Mouse (Mus musculus): ENCODE measurements at regions not wholly inside any gene's neighbourhood (a gene's known extent, or its start where the extent isn't known, plus 50 kb on each side); places are given as distances from the start of the nearest gene placed in this dataset.
A peak's percentile ranks its signal among the peaks of the same experiment; 100 is the strongest.

DNA sequence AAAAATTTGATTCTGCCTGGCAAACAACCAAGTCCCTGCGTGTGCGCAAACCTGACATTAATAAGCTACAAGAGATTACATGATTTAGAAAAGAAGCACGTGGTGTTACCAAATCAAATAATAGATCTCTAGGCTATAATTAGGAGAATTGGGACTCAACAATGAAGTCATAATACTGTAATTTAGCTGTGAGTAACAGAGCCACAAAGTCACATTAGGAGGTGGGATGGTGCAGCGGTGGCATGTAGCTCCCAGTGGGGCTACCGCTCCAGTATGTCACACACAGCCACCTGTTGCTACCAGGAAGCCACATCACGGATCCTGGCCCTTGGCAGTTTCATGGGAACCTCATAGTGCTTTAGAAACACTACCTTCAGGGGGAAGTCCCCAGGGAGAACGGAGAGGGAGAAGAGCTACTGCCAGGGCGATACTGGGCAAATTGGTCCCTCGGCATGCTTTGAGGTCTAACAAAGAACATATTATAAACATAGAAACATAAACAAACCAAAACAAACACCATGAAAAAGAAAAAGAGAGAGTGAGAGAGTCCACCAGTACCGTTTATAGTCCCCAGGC is 551.2 kb downstream of the Insc start:
- DNase-seq (ENCODE audit: low spot score): no peak

DNA sequence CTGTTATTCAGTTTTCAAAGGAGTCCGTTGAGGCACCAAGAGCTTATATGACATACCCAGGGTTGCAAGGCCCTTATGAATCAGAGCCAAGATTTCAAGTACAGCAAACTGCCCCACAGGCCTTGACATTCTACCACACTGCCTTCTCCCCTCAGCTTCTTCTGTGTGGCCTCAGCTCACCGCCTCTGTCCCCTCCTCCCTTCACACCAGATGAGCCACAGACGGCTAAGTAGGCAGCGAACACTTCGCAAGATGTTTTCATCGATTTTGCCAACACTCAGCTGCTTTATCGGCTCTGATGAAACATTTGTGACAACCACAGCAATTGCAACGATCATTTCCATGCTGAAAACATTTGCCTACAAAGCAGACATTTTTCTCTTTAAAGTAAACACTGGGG is 556.7 kb downstream of the Insc start:
- no peak for DNase-seq (ENCODE audit: low spot score)

GRCm38 (mm10) chr7:115308377-115308776 is 564.9 kb downstream of the Insc start:
- no peak for DNase-seq (ENCODE audit: low spot score)

- DNase-seq (ENCODE audit: low spot score): peak; percentile 12
Measured at GRCm38 (mm10) chr7:115310400-115311225, 567.1 kb downstream of the Insc start.

DNA sequence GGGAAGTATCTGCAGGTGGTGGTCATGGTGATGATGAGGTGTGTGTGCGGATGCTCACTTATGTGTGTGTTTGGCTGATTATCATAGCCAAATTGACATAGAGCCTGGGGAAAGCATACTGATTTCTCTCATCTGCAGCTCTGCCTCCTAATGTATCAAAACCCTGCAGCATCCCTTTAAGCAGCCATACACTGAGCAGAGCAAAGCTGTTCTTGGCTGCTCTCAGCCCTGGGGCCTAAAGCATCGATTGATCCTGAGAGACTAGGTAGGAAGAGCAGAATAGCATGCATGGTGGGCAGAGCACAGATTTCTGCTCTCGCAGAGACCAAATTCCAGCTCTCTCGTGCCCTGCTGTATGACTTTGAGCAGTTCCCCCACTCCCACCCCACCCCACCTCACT is 576.0 kb downstream of the Insc start:
- no peak for DNase-seq (ENCODE audit: low spot score)

DNA sequence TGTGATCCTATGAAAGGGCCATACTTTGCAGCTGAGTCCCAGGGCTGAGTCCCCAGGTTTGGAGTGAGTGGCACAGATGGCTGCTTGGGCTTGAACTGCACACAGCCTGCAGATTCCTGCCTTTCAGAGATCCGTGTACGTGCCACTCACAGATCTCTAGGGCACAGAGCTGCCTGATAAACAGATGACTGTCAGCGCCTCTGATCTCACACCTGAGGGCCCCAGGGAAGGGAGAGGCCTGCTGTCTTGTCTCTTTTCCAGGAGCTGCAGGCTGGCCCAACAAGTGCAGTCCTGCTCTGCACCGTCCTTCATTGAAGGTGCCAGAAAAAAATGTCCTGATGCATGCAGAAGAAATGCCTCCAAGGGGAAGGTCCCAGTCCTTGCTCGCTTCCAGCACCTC is 579.5 kb downstream of the Insc start:
- no peak for DNase-seq (ENCODE audit: low spot score)

GRCm38 (mm10) chr7:115328300-115328699 is 584.8 kb downstream of the Insc start:
- DNase-seq (ENCODE audit: low spot score): no peak

GRCm38 (mm10) chr7:115331698-115332097 is 588.2 kb downstream of the Insc start:
- DNase-seq (ENCODE audit: low spot score): no peak

DNA sequence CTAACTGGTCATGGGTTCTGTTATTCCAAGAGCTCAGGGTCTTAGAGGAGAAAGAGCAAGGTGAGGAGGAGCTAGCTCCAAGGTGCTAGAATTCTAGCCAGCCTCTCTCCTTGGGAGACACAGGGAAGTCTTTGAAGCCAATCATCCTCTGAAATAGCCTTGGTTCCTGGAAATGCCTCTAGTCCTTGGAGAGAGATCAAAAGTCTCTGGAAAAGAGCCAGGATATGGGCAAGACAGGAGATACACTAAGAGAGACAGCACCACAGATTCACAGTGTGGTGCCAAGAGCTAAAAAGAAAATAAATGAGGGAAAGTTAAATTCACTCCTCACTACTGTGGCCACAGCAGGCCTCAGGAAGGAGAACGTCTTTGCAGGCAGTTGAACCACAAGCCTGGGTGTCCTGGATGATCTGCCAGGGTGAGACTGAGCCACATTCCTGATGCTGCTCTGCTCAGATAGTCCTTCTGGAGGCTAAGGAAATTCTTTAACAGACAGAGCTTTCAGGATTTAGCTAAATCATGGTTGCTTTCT is 589.6 kb downstream of the Insc start:
- DNase-seq (ENCODE audit: low spot score): no peak

DNA sequence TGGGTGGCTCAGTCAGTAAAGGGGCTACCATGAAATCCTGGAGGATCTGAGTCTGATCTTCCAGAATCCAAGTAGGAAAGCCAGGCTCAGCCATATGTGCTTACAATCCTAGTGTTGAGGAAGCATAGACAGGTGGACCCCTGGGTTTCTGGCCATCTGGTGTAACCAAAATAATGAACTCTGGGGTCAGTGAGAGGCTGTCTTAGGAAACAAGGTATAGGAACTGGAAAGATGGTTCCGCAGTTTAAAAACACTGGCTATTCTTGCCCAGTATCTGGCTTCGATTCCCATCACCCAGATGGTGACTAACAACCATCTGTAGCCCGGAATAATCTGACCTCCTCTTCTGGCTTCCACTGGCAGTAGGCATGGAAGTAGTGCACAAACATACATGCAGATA is 591.6 kb downstream of the Insc start:
- DNase-seq (ENCODE audit: low spot score): no peak

DNA sequence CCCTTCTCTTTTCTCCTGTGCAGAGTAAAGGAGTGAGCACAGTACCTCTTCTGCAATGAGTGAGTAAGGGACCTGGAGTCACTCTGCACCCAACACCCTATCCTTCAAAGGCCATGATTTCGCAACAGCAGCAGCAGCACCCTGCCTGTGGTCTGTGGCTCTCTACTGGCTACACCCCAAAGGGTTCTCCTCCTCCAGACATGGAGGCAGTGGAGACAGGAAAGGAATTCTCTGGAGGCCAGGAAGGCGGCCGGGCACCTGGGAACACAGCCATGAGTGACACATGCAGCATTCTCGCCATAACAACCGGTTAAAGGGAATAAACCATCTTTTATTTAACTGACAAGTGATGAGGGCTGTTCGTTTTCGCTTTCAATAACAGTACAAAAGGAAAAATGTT is 596.7 kb downstream of the Insc start:
- DNase-seq (ENCODE audit: low spot score): no peak

GRCm38 (mm10) chr7:115341007-115341406 is 597.5 kb downstream of the Insc start:
- DNase-seq (ENCODE audit: low spot score): no peak

DNA sequence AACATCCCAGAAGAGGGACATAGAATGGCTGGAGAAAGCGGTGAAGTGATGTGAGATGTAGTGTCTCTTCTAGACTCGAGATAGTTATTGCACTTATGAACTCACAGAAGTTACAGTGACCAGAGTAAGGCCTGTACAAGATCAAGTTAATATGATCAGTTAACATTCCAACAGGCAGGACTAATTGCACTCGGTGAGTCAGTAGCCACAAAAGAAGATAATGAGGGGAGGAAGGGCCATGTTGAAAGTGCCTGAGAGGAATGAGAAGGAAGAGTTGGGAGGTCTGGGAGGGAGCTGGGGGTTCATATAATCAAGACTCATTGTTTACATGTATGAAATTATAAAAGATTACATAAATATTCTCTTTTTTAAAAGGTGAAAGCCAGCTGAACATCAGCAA is 602.3 kb downstream of the Insc start:
- no peak for DNase-seq (ENCODE audit: low spot score)

DNA sequence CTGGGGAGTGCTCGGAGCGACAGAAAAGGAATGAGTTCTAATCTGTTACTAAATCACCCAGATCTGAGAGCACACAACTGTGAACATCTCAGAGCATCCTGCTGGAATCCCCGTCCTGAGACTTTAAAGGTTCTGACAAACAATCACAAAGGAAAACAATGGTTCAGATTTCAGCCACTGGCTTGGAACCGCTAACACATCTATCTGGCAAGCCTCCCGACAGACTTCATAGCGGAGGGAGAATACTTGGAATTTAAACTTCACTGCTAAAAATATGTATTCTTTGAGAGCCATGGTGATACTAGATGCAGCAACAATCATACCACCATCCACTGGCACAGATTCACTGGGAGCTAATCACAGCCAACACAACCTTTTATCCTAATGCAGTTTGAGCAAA is 615.2 kb downstream of the Insc start:
- no peak for DNase-seq (ENCODE audit: low spot score)

- DNase-seq (ENCODE audit: low spot score): no peak
Measured at GRCm38 (mm10) chr7:115360142-115360541, 616.6 kb downstream of the Insc start.

DNA sequence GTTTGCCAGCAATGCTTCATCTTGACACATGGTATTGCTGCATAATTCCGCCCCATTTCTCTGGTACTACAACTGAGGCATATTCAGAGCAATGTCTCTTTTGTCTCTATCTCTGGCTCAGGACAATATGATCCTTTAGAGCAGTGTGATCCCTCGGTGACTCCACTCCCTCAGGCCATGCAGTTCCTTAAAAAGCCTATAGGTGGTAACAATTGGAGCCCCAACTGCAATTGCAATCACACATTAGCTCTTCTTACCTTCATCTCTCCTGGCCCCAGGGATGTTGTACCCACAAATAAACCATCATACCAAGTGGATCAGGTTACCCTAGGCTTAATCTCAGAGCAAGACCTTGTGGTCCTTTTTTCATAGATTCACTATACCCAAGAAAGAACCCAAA is 618.6 kb downstream of the Insc start:
- no peak for DNase-seq (ENCODE audit: low spot score)

DNA sequence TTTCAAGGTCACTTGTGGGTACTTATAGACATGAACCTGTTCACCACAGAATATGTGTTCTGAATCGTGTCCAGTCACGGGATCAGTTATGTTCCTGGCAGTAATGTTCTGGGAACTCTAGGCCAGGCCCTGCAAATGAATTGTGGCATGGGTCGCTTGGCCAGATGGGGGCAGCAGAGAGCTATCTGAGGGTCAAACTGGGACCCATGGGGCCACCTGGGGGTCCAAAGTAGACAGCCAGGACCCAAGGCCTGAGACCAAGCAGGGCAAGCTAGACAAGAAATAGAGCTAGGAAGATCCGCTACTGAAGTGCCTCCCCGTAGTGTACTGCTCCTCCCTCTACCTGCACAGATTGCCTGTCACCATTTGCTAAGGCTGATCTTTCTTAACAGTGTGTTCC is 623.4 kb downstream of the Insc start:
- DNase-seq (ENCODE audit: low spot score): peak; percentile 62

DNA sequence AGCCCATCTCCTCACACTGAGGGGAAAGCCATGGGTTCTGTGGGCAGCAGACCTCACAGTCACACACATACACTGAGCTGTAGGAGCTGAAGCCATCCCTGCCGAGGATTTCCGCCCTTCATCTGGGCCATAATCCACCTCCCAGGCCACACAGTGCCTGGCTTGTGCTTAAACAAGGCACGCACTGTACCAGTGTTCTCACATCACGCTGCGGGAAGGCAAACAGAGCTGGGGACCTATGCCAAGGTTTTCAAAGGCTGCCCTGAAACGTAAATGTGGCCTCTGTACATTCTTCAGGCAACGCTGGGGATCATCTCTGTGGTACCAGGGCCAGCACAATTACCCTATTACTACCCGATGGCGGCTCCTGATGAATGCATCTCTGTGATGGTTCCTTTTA is 627.6 kb downstream of the Insc start:
- DNase-seq (ENCODE audit: low spot score): no peak

DNA sequence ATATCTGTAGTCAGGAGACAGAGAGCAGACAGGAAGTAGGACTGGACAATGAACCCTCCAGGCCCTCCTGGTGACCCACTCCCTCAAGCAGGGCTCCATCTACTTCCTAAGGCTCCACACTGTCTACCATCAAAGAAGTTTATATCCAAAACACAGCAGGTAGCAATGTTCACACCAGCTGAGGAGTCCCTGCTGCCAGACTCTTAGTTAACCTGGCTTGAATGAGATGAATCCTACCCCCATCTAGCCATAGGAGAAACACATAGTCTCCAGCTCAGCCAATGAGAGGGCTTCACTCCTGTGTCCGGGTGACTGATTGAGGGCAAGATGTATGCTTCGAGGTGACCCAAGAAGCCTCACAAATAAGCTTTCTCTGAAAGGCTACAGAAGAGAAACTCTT is 629.4 kb downstream of the Insc start:
- DNase-seq (ENCODE audit: low spot score): no peak

DNA sequence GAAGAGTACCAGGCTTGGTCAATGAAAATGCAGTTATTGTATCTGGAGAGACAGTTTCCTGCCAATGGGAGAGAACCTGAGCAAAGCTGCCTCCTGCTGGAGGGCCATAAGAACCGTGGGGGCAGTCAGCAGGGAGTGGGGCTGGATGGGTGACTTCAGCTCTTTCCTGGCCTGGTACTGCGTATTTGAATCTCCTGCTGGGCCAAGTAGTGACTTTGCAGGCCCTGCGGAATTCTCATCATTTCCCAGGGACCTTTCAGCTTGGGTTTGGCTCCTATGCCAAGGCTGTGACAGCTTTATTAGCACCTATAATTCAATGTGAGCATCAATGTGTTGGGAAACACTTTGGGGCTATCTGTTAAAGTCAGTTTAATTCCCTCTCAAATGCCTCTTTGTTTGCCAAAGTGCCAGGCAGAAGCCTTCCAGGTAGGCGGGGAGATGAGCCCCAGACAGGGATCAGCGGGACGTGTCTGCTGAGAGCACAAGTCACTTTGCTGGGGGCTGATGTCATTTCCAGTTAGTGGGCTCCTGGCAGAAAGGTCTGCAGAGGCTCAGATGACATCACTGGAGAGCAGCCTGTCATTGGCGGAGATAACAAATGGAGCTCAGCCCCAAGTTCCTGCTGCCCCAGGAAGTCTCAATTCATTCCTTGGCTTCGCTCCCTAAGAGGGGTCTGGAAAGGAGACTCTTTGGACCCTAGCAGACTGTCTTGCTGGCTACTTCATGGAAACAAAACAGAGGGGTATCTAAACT is 630.5 kb downstream of the Insc start:
- DNase-seq (ENCODE audit: low spot score): no peak

DNA sequence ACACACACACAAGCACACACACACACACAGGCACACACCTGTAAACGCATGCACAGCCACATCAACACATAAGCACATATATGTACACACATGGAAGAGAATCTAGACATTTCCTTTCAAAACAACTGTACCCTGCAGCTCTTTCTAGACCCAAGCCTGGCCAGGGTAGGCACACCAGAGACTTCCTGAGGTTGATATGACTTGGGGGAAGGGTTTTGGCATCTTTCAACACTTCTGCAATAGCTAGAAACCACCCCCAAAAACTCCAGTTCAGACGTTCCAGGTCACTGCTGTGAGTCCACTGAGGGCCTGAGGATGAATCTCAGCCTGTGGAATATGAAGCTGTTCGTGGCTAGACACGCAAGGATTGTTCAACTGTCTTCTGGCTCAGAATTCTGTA is 632.6 kb downstream of the Insc start:
- no peak for DNase-seq (ENCODE audit: low spot score)

GRCm38 (mm10) chr7:115378836-115379235 is 635.3 kb downstream of the Insc start:
- no peak for DNase-seq (ENCODE audit: low spot score)

- DNase-seq (ENCODE audit: low spot score): no peak
Measured at GRCm38 (mm10) chr7:115379600-115379999, 636.1 kb downstream of the Insc start.
